ENCODE assay signal across 23 mouse cellular contexts in genomic region chrX:8263156-8263804, GRCm38 (mm10). TPM values are rescaled to one million over a fixed set of nuclear protein-coding genes. Genes with fewer than 3 reads are reported as not detected.
"Had no signal": no experiment of that assay in that cellular context is flagged by ENCODE, and none has a peak within 500 bp of the region (broad histone marks: within the 10 kb centered on the region; RNA-seq: fewer than 3 reads in every experiment).

No protein-coding gene starts in this region.

- H3K4me1 ChIP-seq: intestine, embryonic 15.5 days; kidney, embryonic 15.5 days; limb, embryonic 12.5 days; limb, embryonic 15.5 days; midbrain, embryonic 10.5 days; midbrain, embryonic 13.5 days; neural tube, embryonic 13.5 days had no signal

- H3K4me2 ChIP-seq: intestine, embryonic 15.5 days; kidney, embryonic 15.5 days; limb, embryonic 12.5 days; limb, embryonic 15.5 days; midbrain, embryonic 13.5 days; neural tube, embryonic 13.5 days had no signal

- H3K27me3 ChIP-seq: intestine, embryonic 15.5 days; kidney, embryonic 15.5 days; limb, embryonic 12.5 days; limb, embryonic 15.5 days; midbrain, embryonic 13.5 days; neural tube, embryonic 13.5 days had no signal

- H3K36me3 ChIP-seq: intestine, embryonic 15.5 days; kidney, embryonic 15.5 days; limb, embryonic 12.5 days; limb, embryonic 15.5 days; midbrain, embryonic 10.5 days; midbrain, embryonic 13.5 days; neural tube, embryonic 13.5 days had no signal

- H3K9ac ChIP-seq: intestine, embryonic 15.5 days; kidney, embryonic 15.5 days; limb, embryonic 12.5 days; limb, embryonic 15.5 days; midbrain, embryonic 13.5 days; neural tube, embryonic 13.5 days had no signal

- H3K27ac ChIP-seq: intestine, embryonic 15.5 days; kidney, embryonic 15.5 days; left cerebral cortex, adult 2 months; limb, embryonic 12.5 days; limb, embryonic 15.5 days; midbrain, embryonic 10.5 days; midbrain, embryonic 13.5 days; neural tube, embryonic 13.5 days had no signal

- H3K9me3 ChIP-seq: intestine, embryonic 15.5 days; kidney, embryonic 15.5 days; limb, embryonic 12.5 days; limb, embryonic 15.5 days; midbrain, embryonic 10.5 days; midbrain, embryonic 13.5 days; neural tube, embryonic 13.5 days had no signal

- DNase-seq: kidney, adult 11 months; kidney, adult 8-10 months; kidney, postnatal 10 days; kidney, postnatal 36 days; layer of hippocampus, postnatal 36 days; lung, adult 2 months; lung, postnatal 14 days; lung, postnatal 4 days; retina, postnatal 1 day; thymus, adult 18-20 months; thymus, postnatal 36 days had no signal

- H3K4me3 ChIP-seq: intestine, embryonic 15.5 days; kidney, embryonic 15.5 days; left cerebral cortex, adult 2 months; limb, embryonic 12.5 days; limb, embryonic 15.5 days; midbrain, embryonic 10.5 days; midbrain, embryonic 13.5 days; myocyte; neural tube, embryonic 13.5 days had no signal

- ATAC-seq: intestine, embryonic 15.5 days; midbrain, embryonic 13.5 days; midbrain, embryonic 16.5 days had no signal

RNA-seq across cellular contexts. Expression of gene Slc38a5, which starts 7.7 kb away (rescaled TPM):
- total RNA-seq: monocyte, adult 5-6 weeks; neutrophil, adult 5-6 weeks had no signal
- polyA plus RNA-seq: myocyte had no signal
